Mouse (Mus musculus) ES-CJ7 (cell line): ENCODE measurements at regions not wholly inside any gene's neighbourhood (a gene's known extent, or its start where the extent isn't known, plus 50 kb on each side); places are given as distances from the start of the nearest gene placed in this dataset.

ENCODE experiments used
- DNase-seq: peaks from one replicate; pipeline ENCODE4 v3.0.0; 2011; ENCODE audit warnings: low read depth, low spot score

DNA sequence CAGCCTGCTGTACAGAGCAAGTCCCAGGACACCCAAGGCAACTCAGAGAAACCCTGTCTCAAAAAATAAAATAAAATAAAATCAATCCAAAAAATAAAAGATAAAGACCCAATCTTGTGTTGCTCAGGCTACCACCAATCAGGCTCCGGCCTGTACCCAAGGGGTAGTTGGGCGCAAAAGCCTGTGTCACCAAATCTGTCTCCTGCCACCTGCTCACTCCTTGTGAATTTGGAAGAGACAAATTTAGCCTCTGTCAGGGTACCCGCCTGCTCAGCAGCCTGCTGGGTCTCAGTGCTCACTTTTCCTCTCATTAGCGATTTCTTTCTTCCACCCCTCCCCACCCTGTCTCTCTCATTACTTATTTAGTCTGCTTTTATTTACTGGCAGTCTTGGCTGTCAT is 54.6 kb downstream of the Sox4 start:
- DNase-seq, result no peak

DNA sequence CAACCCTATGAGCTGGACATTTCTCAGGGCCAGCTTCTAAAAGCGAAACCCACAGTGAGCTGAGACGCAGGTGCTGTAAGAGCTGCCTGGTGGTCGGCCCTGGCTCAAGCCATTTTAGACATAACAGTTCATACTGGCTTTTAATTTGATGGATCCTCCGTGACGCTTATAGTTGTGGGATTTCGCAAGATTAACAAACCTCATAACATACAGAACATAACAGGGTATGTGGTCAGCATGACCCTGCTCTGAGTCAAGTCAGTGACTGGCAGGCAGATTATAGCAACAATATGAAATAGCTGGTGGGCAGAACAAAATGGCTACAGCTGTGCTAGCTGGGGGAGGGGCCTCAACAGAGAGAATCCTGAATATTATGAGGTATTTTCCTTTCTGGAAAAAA is 60.6 kb downstream of the Sox4 start:
- no peak for DNase-seq

DNA sequence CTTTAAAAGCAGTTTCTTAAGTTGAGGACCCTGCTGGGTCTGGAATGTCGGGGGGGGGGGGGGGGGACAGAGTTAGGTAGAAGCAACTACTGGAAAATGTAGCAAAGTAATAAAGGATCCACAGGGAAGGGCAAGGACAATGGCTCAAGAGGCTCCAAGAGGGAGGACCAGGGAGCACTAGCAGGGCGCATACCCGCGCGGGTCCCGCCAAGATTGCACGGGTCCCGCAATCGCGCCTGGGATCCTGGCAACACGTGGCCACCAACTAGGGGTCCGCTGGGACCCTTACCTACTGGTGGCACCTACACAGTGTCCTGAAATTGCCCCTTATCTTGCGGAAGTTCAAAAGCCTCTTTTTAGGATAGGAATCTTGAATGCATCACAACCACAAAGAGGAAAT is 66.4 kb downstream of the Sox4 start:
- no peak for DNase-seq

DNA sequence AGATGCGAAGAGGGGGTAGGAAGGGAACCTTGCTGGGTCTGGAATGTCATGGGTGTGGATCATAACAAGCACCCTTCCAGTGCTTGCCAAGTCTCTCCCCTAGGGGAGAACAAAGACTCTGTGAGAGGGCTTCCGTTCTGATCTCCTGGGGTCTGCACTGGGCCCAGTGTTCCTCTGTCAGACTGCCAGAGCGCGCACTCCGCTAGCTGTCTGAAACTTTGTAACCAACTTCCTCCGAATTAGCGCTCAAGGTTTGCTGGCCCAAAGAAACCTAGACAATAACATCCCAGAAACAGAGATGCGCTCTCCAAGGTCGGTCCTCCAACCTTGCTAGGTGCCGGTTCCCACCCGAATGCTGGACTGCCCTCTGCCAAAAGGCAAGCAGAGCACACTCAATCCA is 66.8 kb downstream of the Sox4 start:
- DNase-seq, result peak; percentile 73

DNA sequence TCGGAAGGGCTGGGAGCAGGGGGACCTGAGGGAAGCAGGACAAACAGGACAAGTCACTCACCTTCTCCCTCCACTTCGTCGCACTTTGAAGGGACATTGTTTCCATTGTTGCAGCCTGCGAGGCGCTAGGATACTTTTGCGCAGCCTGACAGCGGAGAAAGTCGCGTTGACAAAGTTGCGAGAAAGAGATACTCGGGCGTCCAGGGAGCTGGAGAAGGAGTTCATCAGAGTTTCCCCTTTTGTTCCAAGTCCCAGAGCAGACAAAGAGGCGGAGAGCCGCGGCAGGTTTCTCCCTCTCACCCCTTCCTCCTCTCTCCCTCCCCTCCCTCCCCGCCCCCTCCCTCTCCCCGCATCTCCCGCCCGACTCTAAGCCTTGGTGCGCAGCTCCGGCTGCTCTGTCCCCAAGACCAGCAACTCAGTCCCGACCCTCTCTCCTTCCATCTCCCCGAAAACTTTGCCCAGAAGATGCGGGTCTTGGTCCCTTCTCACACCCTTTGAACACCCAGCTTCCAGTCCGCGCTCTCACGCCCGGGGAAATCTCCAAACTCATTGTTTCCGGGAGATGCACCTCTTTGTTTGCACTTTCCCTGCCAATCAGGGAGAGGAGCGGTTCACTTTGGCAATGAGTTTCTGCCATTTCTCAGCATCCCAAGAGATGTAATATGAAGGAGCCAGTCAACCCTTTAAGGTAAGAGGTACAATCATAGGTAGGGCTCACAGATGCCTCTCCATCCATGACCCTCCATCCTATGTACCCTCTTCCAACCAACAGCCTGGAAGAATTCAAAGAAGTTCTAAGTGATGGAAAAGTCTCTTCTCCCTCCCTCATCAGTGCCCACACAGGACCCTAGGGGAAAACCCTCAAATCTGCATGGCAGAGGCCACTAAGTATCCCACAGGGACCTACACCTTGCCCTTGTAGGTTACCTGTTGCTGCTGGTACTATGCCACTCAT is 68.2 kb downstream of the Sox4 start:
- DNase-seq, result peak; percentile 50

DNA sequence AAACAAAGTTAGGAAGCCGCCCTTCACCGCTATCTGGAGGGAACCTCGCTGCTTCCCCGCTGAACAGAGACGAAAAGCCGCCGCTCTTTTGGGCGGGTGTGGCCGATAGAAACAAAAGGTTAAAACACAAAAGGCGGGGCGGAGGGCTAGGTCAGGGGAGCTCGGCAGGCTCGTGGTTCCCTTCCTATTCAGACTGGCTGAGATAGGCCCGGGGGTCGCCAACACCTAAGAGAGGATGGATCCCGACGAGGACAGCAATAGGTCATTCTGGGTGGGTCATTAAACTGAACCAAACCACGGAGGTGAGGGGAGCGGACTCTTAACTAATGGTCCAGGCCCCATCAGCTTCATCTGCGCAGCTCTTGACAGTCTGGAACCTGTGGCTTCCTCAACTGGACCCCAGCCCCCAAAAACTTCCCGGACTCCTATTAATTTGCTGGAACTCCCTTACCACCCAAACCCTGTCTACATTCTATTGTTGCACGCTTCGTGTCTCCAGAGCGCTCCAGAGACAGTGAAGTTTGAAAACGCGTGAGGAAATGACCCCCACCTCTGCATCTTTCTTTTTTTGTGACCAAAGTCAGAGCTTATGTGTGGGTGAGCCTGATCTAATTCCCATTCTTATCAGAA is 69.2 kb downstream of the Sox4 start:
- peak; percentile 83 for DNase-seq

DNA sequence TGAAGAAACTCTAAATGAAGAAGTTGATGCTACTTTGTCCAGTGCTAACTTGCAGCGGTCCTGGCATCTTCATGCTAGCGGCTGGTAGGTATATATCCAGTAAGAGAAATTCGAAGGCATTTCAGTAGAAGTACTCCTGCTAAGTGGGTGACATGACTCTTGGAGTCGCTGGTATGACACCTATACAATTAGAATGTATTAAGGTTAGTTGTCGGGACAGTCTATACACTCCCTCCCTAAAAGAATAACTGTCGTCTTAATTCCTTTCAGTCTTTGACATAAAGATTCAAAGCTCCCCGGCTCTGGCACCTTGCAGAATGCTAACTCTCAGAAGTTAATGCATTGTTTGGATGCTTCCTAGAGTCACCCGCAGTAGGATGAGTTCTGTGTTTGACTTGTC is 70.1 kb downstream of the Sox4 start:
- DNase-seq, result no peak

DNA sequence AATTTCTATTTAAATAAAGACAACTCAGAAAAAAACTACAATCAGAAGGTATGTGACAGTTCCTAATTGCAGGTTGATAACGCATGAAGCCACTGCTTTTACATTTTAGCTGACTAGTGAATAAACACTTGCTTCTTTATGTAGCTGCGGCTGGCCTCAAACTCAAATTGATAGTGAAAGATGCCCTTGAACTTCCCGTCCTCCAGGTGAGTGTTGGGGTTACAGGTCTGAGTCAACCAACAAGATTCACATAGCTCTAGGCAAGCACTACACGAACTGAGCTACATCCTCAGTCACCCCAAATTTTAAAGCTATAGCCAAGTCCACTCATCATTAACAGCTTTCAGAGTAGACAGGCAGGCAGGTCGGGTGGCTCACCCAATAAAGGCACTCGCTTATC is 72.6 kb downstream of the Sox4 start:
- DNase-seq, result no peak

DNA sequence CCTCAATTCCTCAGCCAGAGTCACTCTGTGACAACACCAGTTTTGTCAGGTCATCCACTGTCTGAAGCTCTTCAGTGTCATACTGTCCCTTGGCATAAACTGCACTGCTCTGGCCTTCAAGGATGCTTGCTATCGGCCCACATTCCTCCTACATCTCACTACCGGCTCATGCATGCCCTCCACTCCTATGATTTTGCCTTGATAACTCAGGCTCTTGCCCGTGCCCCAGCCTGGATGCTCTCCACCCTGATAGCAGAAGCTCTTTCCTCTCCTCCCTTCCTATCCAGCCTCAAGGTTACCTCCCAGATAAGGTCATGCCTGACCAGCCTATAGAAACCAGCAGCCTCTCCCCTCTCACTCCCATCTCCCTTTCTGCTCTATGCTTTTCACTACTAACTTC is 74.8 kb downstream of the Sox4 start:
- DNase-seq, result no peak

DNA sequence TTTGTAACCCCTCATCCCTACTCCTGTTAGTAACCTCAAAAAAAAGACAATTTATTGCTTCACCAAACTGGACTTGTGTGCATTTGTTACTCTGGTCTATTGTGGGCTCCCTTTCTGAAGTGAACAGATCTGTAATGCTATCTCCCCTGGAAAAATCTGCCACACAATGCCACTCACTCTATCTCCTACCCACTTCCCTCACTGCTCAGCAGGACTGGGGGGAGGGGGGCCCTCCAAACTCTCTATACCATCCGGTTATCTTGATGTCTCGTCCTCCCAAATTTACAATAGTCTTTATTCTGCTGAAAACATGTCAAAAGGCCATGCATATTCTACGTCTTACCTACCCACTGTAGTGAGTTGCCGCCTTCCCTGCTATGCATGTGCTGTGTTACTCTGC is 76.7 kb downstream of the Sox4 start:
- no peak for DNase-seq

DNA sequence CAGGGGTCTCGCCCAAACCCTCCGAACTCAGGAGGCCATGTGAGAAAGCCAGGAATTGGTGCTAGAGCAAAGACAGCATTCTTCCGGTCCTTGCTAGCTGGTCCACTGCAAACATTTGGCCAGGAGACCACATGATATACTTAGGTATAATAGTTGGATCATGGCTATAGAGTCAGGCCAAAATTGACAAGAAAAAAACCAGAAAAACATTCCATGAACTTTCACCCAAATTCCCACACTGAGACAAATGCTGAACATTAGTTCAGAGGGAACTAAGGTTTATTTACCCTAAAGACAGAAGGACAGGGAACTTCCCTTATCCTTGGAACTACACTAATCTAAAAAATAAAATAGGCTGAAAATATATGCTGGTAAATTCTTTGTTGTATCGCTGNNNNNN is 82.8 kb downstream of the Sox4 start:
- no peak for DNase-seq

DNA sequence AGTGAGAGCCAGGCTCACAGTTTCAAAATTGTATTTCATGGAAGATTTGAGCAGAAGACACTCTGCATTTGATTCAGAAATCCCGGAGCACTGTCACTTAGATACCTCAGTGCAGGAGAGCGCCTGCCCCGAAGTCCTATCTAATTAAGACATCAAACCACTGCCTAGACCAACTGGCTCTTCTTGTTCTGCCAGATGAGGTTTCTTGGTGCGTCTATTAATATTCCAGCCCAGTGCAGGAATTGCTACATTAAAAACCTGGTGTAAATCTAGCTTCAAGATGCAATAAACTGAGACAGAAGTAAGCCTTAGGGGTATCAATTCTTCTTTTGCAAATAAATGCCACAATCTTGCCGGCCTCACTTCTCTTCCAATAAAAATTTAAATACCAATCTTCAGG is 86.3 kb downstream of the Sox4 start:
- no peak for DNase-seq

DNA sequence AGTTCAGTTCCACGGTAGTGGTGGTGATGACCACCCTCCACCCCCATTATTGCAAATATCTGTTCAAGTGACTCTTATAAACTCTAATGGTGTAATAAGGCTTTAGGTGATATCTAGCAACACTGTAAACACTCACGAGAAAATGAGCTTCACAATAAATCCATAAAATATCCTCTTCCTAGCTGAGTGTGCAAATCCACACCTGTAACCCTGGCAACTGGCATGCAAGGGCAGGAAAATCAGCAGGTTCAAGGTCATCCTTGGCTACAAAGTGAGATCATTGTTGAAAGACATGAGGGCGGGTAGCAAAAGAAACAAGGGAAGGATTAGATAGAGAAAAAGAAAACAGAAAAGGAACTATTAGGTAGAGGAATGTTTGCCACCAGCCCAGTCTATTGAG is 86.8 kb downstream of the Sox4 start:
- no peak for DNase-seq

DNA sequence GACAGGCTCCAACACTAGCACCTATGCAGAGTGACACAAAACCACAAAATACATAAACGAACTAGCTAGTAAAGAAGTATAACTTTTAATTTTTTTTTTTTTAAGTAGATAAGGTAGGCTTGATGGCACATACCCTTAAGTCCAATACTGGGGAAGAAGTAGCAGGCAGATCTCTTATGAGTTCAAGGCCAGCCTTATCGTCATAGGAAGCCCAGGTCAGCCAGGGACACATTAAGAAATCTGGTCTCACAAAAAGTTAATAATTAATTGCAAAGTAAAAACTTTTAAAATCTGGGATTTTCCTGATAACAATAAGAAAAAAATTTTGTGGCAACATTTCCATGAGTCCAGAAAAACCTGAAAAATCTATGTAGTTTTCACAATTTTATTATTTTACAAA is 92.9 kb downstream of the Sox4 start:
- DNase-seq, result no peak

DNA sequence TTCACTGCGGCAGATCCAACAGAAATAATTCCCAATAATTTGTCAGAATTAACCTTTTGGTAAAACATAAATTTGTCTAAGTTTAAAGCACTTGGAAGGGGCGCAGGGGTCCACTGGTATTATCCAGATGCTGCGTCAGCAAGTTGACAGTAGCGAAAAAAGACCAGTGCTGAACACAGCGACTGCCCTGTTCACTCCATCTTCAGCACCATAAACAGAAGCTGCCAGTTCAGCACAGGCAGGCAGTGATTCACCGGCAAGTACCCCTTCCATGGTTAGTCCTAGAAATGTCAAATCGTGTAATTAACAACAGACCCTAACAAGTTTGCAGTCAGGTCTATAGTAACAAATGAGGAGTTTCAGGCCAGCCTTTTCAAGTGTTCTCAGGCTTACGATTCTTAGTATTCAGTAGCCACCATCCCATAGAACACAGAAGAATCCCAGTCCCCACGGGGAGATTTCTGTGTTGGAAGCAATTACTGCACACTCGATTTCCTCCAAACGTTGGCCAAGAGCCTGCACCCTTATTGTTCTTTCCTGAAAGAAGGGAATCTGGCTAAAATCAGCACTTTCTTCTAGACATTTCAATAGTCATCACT is 93.6 kb downstream of the Sox4 start:
- no peak for DNase-seq

DNA sequence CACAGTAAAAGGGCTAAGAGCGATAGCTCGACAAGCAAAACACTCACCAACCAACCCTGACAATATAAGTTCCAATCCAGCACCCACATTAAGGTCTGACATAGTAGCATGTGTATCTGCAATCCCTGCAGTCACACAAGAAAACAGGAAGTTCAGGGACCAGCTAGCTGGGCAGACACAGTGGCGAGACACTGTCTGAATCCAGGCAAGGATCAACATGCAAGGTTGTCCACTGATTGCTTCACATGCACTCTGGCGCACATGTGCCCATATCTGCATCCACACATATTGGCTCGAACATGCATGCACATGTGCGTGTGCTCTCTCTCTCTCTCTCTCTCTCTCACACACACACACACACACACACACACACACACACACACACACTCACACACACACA is 95.5 kb downstream of the Sox4 start:
- no peak for DNase-seq

DNA sequence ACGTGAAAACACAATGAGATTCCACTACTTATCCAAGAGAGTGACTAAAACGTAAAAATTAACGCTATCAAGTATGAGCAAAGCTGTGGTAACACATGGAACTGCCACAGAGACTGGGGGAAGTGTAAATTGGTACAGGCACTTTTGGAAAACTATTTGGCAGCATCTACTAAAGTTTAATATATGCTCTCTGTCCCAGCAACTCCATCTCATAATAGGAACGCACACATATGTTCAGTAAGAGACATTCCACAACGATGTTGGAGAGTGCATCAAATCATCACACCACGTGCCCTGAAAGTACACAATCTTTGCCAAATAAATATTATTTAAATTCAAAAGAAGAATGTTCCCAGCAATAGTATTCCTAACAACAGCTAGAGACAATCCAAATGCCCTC is 96.3 kb downstream of the Sox4 start:
- no peak for DNase-seq

DNA sequence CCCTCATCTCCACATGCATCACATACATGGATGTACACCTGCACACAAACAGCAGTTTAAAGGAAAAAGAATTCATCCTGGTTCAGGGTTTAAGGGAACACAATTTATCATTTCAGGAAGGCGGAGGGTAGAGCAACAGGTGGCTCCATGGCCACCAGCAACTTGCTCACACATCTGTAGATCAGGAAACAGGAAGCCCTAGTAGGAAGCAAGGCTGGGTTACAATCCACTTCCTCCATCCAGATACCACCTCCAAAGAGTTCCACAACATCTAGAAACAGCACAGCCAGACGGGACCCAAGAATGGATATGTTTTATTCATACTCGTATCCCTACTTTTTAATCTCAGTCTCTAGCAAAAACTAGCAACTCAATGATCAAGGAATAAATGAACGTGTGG is 97.0 kb downstream of the Sox4 start:
- DNase-seq, result no peak

DNA sequence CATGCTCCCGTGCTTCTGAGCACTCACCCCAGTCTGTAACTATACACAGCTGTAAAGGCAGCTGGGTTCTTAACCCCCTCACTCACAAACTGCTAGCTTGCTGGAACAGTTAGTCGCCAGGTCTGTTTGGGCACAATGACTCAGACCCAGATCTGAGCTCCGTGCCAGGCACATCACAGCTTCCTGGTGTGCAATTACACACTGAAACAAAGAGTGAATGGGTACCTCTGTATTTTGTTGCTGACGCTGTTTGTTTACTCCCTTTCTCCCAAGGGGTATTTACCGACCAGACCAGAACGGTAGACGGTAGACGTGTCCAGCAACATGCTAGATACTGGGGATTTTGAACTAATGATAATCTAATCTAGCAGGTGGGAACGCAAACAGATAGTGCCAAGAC is 99.3 kb downstream of the Sox4 start:
- no peak for DNase-seq

DNA sequence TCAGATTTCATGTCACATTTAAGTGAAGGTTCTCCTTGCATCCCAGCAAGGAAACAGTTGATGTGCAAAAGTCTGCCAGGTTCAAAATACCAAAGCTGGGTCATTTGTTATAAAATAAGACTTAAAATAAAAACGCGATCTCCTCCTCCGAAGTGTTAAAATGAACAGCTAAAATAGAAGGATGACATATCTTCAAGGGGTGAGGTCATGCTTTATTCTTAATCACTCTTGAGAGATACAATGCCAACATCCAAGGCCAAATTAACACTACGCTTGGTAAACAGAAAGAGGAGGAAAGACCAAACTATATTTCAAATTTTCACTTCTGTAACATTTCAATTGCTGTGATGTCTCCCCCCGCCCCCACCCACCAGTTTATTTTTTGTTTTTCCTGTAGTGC is 105.2 kb downstream of the Sox4 start:
- DNase-seq, result no peak

DNA sequence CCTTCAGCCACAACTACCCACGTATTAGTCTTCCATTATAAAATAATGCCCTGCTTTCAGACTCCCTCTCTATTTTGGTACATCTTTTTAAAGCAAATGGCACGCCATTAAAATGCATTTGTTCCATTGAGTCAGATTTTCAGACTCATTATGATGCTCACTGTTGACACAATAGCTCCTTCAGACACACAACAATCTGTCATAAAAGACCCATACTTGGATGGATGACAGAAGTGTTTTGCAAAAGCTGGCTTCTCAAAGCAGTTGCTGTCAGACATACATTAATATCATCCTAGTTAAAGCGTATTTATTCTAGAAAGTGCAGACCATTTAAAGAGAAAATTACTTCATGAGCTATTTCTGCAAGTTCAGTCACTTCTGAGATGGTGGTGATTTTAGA is 106.0 kb downstream of the Sox4 start:
- DNase-seq, result no peak

DNA sequence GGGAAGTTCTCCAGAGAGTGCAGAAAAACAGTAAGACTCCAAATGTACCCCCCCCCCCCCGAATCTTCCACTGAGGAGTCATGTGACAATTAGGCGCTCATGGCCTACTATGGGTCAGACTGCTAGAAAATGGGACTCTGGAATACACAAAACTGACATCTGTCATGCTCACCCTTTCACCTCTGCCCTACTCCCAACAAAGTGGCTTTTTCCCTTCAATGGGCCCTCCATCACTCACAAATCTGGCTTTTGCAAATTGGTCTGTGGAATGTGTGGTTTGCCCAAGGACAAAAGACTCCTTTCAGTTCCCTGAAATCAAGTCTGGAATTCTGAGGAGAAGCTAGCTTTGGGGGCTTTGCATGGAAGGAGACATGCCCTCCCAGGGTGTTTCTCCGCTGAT is 109.0 kb downstream of the Sox4 start:
- peak; percentile 24 for DNase-seq

DNA sequence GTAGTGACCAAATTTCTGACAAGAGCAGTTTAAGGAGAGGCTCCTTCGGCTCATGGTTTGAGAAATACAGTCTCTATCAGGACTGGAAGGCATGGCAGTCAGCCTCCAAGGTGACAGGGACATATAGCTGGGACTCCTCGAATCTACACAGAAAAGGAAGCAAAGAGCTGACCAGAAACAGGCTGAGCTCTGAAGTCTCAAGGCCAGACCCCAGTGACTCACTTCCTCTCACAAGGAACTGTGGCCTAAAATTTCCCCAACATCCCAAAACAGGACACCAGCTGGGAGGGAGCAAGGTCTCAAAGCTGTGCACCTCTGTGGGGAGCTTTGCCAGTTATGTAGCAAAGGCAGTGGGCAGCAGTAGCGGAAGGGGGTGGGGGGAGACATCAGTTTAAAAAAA is 110.7 kb downstream of the Sox4 start:
- DNase-seq, result no peak
